Mouse (Mus musculus): ENCODE data around the gene Gamt. TPM values are rescaled to one million over a fixed set of nuclear protein-coding genes. Genes with fewer than 3 reads are reported as not detected.
"Not testable (repeated sequence)": the region's sequence is repeated elsewhere in the genome, so short reads cannot be mapped to it uniquely, and the experiment has no call there.

The Gamt gene
- total and polyA plus RNA-seq, 2 experiments, result 241 to 715 TPM

DNA sequence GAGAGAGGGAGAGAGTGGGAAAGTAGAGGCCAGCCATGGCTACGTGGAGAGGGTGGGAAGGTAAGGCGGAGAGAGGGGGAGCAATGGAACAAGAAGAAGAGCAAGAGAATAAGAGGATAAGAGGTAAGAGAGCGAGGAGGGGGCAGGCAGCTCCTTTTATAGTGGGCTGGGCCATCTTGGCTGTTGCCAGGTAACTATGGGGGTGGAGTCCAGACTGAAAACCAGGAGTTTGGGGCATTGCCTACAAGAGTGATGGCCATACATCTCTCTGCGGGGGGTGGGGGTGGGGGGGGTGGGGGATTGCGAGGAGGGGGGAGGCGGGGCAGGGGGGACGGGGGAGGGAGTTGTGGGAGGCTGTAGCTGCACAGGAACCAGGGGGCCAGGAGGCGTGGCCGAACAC is 40.1 kb downstream of the Gamt start:
- no peak for TF ChIP-seq POLR2A (IDR thresholded peaks at IDR 0.05; ENCODE audit: extremely low read depth, insufficient read depth, low read length)
- TF ChIP-seq CTCF (IDR thresholded peaks at IDR 0.05; ENCODE audit: low read depth, low read length), result no peak
- 52% methylated on average over 9 of the region's 9 CpGs for WGBS
- H3K27me3 ChIP-seq (ENCODE audit: control insufficient read depth, insufficient read depth, low read length), result no peaks in the 10 kb centered on the region

DNA sequence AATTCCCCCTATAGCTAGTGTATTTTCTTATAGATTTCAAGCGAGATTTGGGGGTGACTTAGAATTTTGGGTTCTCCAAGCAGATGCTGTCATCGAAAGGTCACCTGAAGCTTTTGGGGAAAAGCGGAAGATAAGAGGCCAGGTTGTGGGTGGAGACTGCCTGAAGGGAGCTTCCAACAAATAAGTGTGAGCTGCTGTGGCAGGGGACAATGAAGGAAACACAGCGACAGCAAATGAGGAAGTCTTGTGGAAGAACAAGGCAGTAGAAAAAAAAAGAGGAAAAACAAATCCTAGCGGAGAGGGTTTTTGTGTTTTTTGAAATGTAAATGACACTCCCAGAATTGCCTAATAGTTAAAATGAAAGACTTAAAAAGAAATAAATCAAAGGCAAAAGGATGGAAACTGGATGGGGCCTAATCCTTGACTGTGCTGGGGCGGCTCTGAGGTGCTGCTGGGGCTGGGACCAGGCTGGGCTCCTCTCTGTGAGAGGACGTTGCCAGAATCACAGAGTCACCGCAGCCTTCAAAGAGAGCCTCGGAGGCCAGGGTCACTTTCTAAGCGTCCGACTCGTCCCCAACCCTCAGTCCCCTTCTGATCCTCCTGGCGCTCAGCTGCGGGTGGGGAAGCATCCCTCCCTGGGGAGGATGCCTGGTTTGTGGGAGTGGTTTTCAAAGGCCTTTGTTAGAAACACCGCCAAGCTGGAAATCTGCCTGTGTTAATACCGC is 45.6 kb downstream of the Gamt start:
- Histone ChIP-seq H3K27me3 (ENCODE audit: control insufficient read depth, insufficient read depth, low read length) (no peaks in the 10 kb centered on the region), H3K27ac (replicated peaks; ENCODE audit: insufficient read depth, low read depth, low read length) (no peak overlapping the region), H3K36me3 (ENCODE audit: control insufficient read depth, insufficient read depth, low read length) (no peaks in the 10 kb centered on the region), H3K4me3 (ENCODE audit: insufficient read depth, low read depth, low read length) (no peak overlapping the region), H3K79me2 (ENCODE audit: control insufficient read depth, insufficient read depth, low read length) (no peaks in the 10 kb centered on the region), H3K9ac (ENCODE audit: low read depth, low read length) (no peak overlapping the region), H3K4me1 (ENCODE audit: control insufficient read depth, insufficient read depth, low read length) (no peaks in the 10 kb centered on the region)
- WGBS, result 59% methylated on average over 16 of the region's 16 CpGs
- DNase-seq (ENCODE audit: extremely low read depth, low read depth, low spot score), result no peak
- TF ChIP-seq POLR2A (IDR thresholded peaks at IDR 0.05; ENCODE audit: extremely low read depth, insufficient read depth, low read length), result no peak
- no peak for TF ChIP-seq CTCF (IDR thresholded peaks at IDR 0.05; ENCODE audit: low read depth, low read length)

More for the DNA sequence above, 40.1 kb downstream of the Gamt start:
- no peaks in the 10 kb centered on the region for H3K79me2 ChIP-seq (ENCODE audit: control insufficient read depth, insufficient read depth, low read length)
- H3K4me3 ChIP-seq (ENCODE audit: insufficient read depth, low read depth, low read length), result no peak overlapping the region
- DNase-seq (ENCODE audit: extremely low read depth, low read depth, low spot score), result no peak
- no peaks in the 10 kb centered on the region for H3K36me3 ChIP-seq (ENCODE audit: control insufficient read depth, insufficient read depth, low read length)
- H3K27ac ChIP-seq (replicated peaks; ENCODE audit: insufficient read depth, low read depth, low read length), result no peak overlapping the region
- H3K9ac ChIP-seq (ENCODE audit: low read depth, low read length), result no peak overlapping the region
- H3K4me1 ChIP-seq (ENCODE audit: control insufficient read depth, insufficient read depth, low read length), result no peaks in the 10 kb centered on the region

DNA sequence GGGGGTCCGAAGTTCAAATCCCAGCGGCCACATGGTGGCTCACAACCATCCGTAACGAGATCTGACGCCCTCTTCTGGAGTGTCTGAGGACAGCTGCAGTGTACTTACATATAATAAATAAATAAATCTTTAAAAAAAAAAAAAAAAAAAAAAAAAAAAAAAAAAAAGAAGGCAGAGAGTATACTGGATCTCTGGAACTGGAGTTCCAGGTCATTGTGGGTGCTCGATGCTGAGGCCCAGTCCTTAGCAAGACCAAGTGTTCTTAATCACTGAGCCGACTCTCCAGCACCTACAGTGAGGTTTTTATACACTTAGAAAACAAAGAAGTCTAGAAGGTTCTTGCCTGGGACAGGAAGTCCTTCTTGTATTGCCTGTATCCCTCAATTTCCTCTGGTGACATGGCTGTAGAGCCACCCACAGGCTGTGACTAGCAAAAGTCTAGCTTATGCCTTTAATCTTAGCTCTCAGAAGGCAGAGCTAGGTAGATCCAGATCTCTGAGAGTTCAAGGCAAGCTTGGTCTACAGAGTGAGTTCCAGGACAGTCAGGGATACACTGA is 49.2 kb downstream of the Gamt start:
- H3K9ac ChIP-seq (ENCODE audit: low read depth, low read length); H3K27me3 ChIP-seq (ENCODE audit: control insufficient read depth, insufficient read depth, low read length): not testable (repeated sequence)
- WGBS, result 84% methylated on average over 7 of the region's 7 CpGs

DNA sequence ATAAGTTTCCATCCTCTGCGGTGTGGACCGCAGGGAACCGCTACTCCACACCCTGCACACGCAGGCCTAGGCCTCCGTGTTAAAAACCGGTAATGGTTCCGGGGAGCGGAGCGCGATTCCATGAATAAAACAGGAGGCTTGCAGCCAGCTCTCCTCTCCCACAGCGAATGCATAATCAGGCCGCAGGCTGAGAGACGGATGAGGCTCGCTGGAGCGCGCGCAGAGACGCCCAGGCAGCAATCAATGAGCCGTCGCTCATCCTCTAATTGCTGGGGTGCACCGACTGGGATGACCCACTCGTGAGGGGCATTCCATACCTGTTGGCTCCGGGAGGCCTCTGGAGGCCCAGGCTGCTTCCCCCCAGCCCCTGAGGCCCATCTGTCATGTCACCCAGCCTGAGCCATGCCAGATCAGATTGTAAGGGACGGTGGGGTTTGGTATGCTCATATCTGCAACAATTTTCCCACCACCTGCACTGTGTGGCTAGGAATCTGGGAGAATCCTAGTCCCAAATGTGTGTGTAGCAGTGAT is 51.9 kb downstream of the Gamt start:
- H3K9ac ChIP-seq (ENCODE audit: low read depth, low read length), result no peak overlapping the region
- H3K27me3 ChIP-seq (ENCODE audit: control insufficient read depth, insufficient read depth, low read length), result no peaks in the 10 kb centered on the region
- no peaks in the 10 kb centered on the region for H3K4me1 ChIP-seq (ENCODE audit: control insufficient read depth, insufficient read depth, low read length)
- DNase-seq (ENCODE audit: extremely low read depth, low read depth, low spot score), result no peak
- no peaks in the 10 kb centered on the region for H3K36me3 ChIP-seq (ENCODE audit: control insufficient read depth, insufficient read depth, low read length)
- TF ChIP-seq CTCF (IDR thresholded peaks at IDR 0.05; ENCODE audit: low read depth, low read length), result no peak
- no peak for TF ChIP-seq POLR2A (IDR thresholded peaks at IDR 0.05; ENCODE audit: extremely low read depth, insufficient read depth, low read length)
- H3K4me3 ChIP-seq (ENCODE audit: insufficient read depth, low read depth, low read length), result no peak overlapping the region
- 53% methylated on average over 24 of the region's 24 CpGs for WGBS
- no peak overlapping the region for H3K27ac ChIP-seq (replicated peaks; ENCODE audit: insufficient read depth, low read depth, low read length)
- H3K79me2 ChIP-seq (ENCODE audit: control insufficient read depth, insufficient read depth, low read length), result no peaks in the 10 kb centered on the region

More for the DNA sequence above, 49.2 kb downstream of the Gamt start:
- H3K79me2 ChIP-seq (ENCODE audit: control insufficient read depth, insufficient read depth, low read length); H3K36me3 ChIP-seq (ENCODE audit: control insufficient read depth, insufficient read depth, low read length); H3K4me1 ChIP-seq (ENCODE audit: control insufficient read depth, insufficient read depth, low read length); H3K27ac ChIP-seq (replicated peaks; ENCODE audit: insufficient read depth, low read depth, low read length); DNase-seq (ENCODE audit: extremely low read depth, low read depth, low spot score); H3K4me3 ChIP-seq (ENCODE audit: insufficient read depth, low read depth, low read length): not testable (repeated sequence)

DNA sequence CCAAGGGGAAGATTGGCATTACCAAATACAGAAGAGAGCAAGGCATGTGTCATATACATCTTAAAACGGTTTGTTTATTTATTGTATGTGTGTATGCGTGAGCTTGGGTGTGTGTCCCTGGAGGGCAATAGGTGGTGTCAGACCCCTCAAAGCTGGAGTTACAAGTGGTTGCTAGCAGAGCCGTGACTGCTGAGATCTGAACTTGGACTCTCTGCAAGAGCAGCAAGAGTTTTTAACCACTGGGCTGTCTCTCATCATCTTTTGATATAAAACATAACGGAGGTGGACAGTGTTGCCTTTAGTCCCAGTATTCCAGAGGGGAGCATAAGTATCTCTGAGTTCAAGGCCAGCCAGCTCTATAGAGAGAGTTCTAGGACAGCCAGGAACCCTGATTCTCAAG is 52.6 kb downstream of the Gamt start:
- no peak overlapping the region for H3K9ac ChIP-seq (ENCODE audit: low read depth, low read length)
- no peaks in the 10 kb centered on the region for H3K27me3 ChIP-seq (ENCODE audit: control insufficient read depth, insufficient read depth, low read length)
- H3K79me2 ChIP-seq (ENCODE audit: control insufficient read depth, insufficient read depth, low read length), result no peaks in the 10 kb centered on the region
- no peak overlapping the region for H3K27ac ChIP-seq (replicated peaks; ENCODE audit: insufficient read depth, low read depth, low read length)
- 89% methylated on average over 4 of the region's 4 CpGs for WGBS
- H3K4me1 ChIP-seq (ENCODE audit: control insufficient read depth, insufficient read depth, low read length), result no peaks in the 10 kb centered on the region
- DNase-seq (ENCODE audit: extremely low read depth, low read depth, low spot score), result no peak
- no peaks in the 10 kb centered on the region for H3K36me3 ChIP-seq (ENCODE audit: control insufficient read depth, insufficient read depth, low read length)
- TF ChIP-seq CTCF (IDR thresholded peaks at IDR 0.05; ENCODE audit: low read depth, low read length) (no peak), POLR2A (IDR thresholded peaks at IDR 0.05; ENCODE audit: extremely low read depth, insufficient read depth, low read length) (no peak)
- H3K4me3 ChIP-seq (ENCODE audit: insufficient read depth, low read depth, low read length), result no peak overlapping the region

Other genes starting within 250 kb of the Gamt start
- 4.5 and 4.6 TPM in 2 replicates for gene Arhgap45, start 244.4 kb downstream of the Gamt start, total RNA-seq (2014; rRNA removed)
- 7.7 and 10.9 TPM in 2 replicates for gene Arhgap45, start 244.4 kb downstream of the Gamt start, polyA plus RNA-seq (2012; rRNA removed)
- 26.4 and 39.1 TPM in 2 replicates for gene Polr2e, start 221.2 kb downstream of the Gamt start, total RNA-seq (2014; rRNA removed)
- 71.1 and 74.6 TPM in 2 replicates for gene Polr2e, start 221.2 kb downstream of the Gamt start, polyA plus RNA-seq (2012; rRNA removed)
- gene Gpx4, start 213.8 kb downstream of the Gamt start, total RNA-seq (2014; rRNA removed), result 712 and 752 TPM in 2 replicates
- 535 and 559 TPM in 2 replicates for gene Gpx4, start 213.8 kb downstream of the Gamt start, polyA plus RNA-seq (2012; rRNA removed)
- gene Sbno2, start 155.4 kb downstream of the Gamt start, total RNA-seq (2014; rRNA removed), result 8.9 and 11.8 TPM in 2 replicates
- gene Sbno2, start 155.4 kb downstream of the Gamt start, polyA plus RNA-seq (2012; rRNA removed), result 19.2 and 25.9 TPM in 2 replicates
- gene Stk11, start 145.2 kb downstream of the Gamt start, total RNA-seq (2014; rRNA removed), result 71.5 and 75.0 TPM in 2 replicates
- 96.8 and 110 TPM in 2 replicates for gene Stk11, start 145.2 kb downstream of the Gamt start, polyA plus RNA-seq (2012; rRNA removed)
- 144 and 218 TPM in 2 replicates for gene Atp5d, start 122.4 kb downstream of the Gamt start, total RNA-seq (2014; rRNA removed)
- 1,387 and 1,558 TPM in 2 replicates for gene Atp5d, start 122.4 kb downstream of the Gamt start, polyA plus RNA-seq (2012; rRNA removed)
- 0.47 and 0.55 TPM in 2 replicates for gene Cbarp, start 120.2 kb downstream of the Gamt start, total RNA-seq (2014; rRNA removed)
- gene Cbarp, start 120.2 kb downstream of the Gamt start, polyA plus RNA-seq (2012; rRNA removed), result 1.2 TPM in 2 replicates
- 6.9 and 11.6 TPM in 2 replicates for gene Midn, start 112.7 kb downstream of the Gamt start, total RNA-seq (2014; rRNA removed)
- 27.4 and 38.8 TPM in 2 replicates for gene Midn, start 112.7 kb downstream of the Gamt start, polyA plus RNA-seq (2012; rRNA removed)
- gene Cirbp, start 95.0 kb downstream of the Gamt start, total RNA-seq (2014; rRNA removed), result 19.5 and 25.9 TPM in 2 replicates
- 31.8 and 37.0 TPM in 2 replicates for gene Cirbp, start 95.0 kb downstream of the Gamt start, polyA plus RNA-seq (2012; rRNA removed)
- gene 1600002K03Rik, start 88.1 kb downstream of the Gamt start, total RNA-seq (2014; rRNA removed), result 5.1 and 7.7 TPM in 2 replicates
- gene 1600002K03Rik, start 88.1 kb downstream of the Gamt start, polyA plus RNA-seq (2012; rRNA removed), result 10.0 and 10.4 TPM in 2 replicates
- under 0.01 and 0.07 TPM in 2 replicates for gene Efna2, start 81.5 kb downstream of the Gamt start, total RNA-seq (2014; rRNA removed)
- gene Efna2, start 81.5 kb downstream of the Gamt start, polyA plus RNA-seq (2012; rRNA removed), result 0.26 TPM in 2 replicates
- gene Mum1, start 34.6 kb downstream of the Gamt start, total RNA-seq (2014; rRNA removed), result 7.1 and 8.7 TPM in 2 replicates
- gene Mum1, start 34.6 kb downstream of the Gamt start, polyA plus RNA-seq (2012; rRNA removed), result 8.4 and 10.1 TPM in 2 replicates
- 165 and 186 TPM in 2 replicates for gene Ndufs7, start 11.9 kb downstream of the Gamt start, total RNA-seq (2014; rRNA removed)
- 551 and 560 TPM in 2 replicates for gene Ndufs7, start 11.9 kb downstream of the Gamt start, polyA plus RNA-seq (2012; rRNA removed)
- 38.0 and 39.9 TPM in 2 replicates for gene Dazap1, start 474 bp upstream of the Gamt start, total RNA-seq (2014; rRNA removed)
- 39.9 and 43.5 TPM in 2 replicates for gene Dazap1, start 474 bp upstream of the Gamt start, polyA plus RNA-seq (2012; rRNA removed)
- gene Rps15, start 31.4 kb upstream of the Gamt start, total RNA-seq (2014; rRNA removed), result 510 and 571 TPM in 2 replicates
- gene Rps15, start 31.4 kb upstream of the Gamt start, polyA plus RNA-seq (2012; rRNA removed), result 686 and 1,012 TPM in 2 replicates
- 0.09 and 0.20 TPM in 2 replicates for gene Apc2, start 35.0 kb upstream of the Gamt start, total RNA-seq (2014; rRNA removed)
- 0.19 and 0.20 TPM in 2 replicates for gene Apc2, start 35.0 kb upstream of the Gamt start, polyA plus RNA-seq (2012; rRNA removed)
- 10.4 and 12.4 TPM in 2 replicates for gene 2310011J03Rik, start 59.5 kb upstream of the Gamt start, total RNA-seq (2014; rRNA removed)
- 25.4 and 25.5 TPM in 2 replicates for gene 2310011J03Rik, start 59.5 kb upstream of the Gamt start, polyA plus RNA-seq (2012; rRNA removed)
- gene Pcsk4, start 68.5 kb upstream of the Gamt start, total RNA-seq (2014; rRNA removed), result 8.8 and 12.5 TPM in 2 replicates
- gene Pcsk4, start 68.5 kb upstream of the Gamt start, polyA plus RNA-seq (2012; rRNA removed), result 19.2 and 21.8 TPM in 2 replicates
- 112 and 185 TPM in 2 replicates for gene Reep6, start 68.9 kb upstream of the Gamt start, total RNA-seq (2014; rRNA removed)
- 384 and 617 TPM in 2 replicates for gene Reep6, start 68.9 kb upstream of the Gamt start, polyA plus RNA-seq (2012; rRNA removed)
- gene Adamtsl5, start 87.4 kb upstream of the Gamt start, total RNA-seq (2014; rRNA removed), result 0.28 and 0.40 TPM in 2 replicates
- 1.4 and 1.6 TPM in 2 replicates for gene Adamtsl5, start 87.4 kb upstream of the Gamt start, polyA plus RNA-seq (2012; rRNA removed)
- gene Plk5, start 95.4 kb upstream of the Gamt start, total RNA-seq (2014; rRNA removed), result 0.60 and 1.4 TPM in 2 replicates
- gene Plk5, start 95.4 kb upstream of the Gamt start, polyA plus RNA-seq (2012; rRNA removed), result 3.5 and 6.6 TPM in 2 replicates
- gene Mex3d, start 126.6 kb upstream of the Gamt start, total RNA-seq (2014; rRNA removed), result 1.0 and 2.6 TPM in 2 replicates
- gene Mex3d, start 126.6 kb upstream of the Gamt start, polyA plus RNA-seq (2012; rRNA removed), result 2.1 and 2.4 TPM in 2 replicates
- 21.1 and 32.8 TPM in 2 replicates for gene Mbd3, start 138.5 kb upstream of the Gamt start, total RNA-seq (2014; rRNA removed)
- gene Mbd3, start 138.5 kb upstream of the Gamt start, polyA plus RNA-seq (2012; rRNA removed), result 73.5 and 76.7 TPM in 2 replicates
- 1,362 and 1,401 TPM in 2 replicates for gene Uqcr11, start 145.8 kb upstream of the Gamt start, total RNA-seq (2014; rRNA removed)
- 2,210 and 2,521 TPM in 2 replicates for gene Uqcr11, start 145.8 kb upstream of the Gamt start, polyA plus RNA-seq (2012; rRNA removed)
- 6.4 and 9.9 TPM in 2 replicates for gene Tcf3, start 172.6 kb upstream of the Gamt start, total RNA-seq (2014; rRNA removed)
- gene Tcf3, start 172.6 kb upstream of the Gamt start, polyA plus RNA-seq (2012; rRNA removed), result 19.6 and 20.2 TPM in 2 replicates
- gene Onecut3, start 233.8 kb upstream of the Gamt start, total RNA-seq (2014; rRNA removed), result not detected in 2 replicates
- not detected in 2 replicates for gene Onecut3, start 233.8 kb upstream of the Gamt start, polyA plus RNA-seq (2012; rRNA removed)

Data from liver, adult 2 months (tissue).